Mouse (Mus musculus): Measurements from ENCODE around the gene Ifnb1. TPM values are rescaled to one million over a fixed set of nuclear protein-coding genes. Genes with fewer than 3 reads are reported as not detected.
A peak's percentile ranks its signal among the peaks of the same experiment; 100 is the strongest.
"Not testable (repeated sequence)": the region's sequence is repeated elsewhere in the genome, so short reads cannot be mapped to it uniquely, and the experiment has no call there.

Gene Ifnb1
- polyA plus RNA-seq (2014; fragmentation: Nextera tagmentation; extraction: Ambion mirVana) = not detected in 2 replicates

DNA sequence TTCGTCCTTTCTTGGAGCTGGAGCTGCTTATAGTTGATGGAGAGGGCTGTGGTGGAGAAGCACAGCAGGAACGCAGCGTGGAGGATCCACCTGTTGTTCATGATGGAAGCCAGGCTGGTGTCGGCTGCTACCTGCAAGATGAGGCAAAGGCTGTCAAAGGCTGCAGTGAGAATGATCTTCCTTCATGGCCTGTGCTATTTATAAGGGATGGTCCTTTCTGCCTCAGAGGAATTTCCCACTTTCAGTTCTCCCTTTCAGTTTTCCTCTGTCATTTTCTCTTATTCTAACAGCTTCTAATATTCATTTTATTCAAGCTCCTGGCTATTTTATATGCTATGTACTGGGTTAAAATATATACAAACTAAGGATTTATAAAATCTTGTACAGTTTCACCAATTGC is at the start of gene Ifnb1:
Gene Ifnb1 (minus strand): TSS at position 101 of the 400 bp plus-strand sequence.
- Histone ChIP-seq H3K27ac (ENCODE audit: low read length) (no peak within 1 kb of the TSS), H3K27me3 (ENCODE audit: control insufficient read depth, insufficient read depth, low read length) (no peaks in the 10 kb centered on the region), H3K4me2 (replicated peaks; ENCODE audit: low read depth, low read length) (no peak within 1 kb of the TSS), H3K4me1 (ENCODE audit: control insufficient read depth, insufficient read depth, low read length) (no peaks in the 10 kb centered on the region), H3K36me3 (ENCODE audit: control insufficient read depth, insufficient read depth, low read length) (no peaks in the 10 kb centered on the region), H3K9ac (replicated peaks; ENCODE audit: low read depth, low read length) (no peak within 1 kb of the TSS), H3K9me3 (ENCODE audit: control insufficient read depth, low read depth, low read length) (no peaks in the 10 kb centered on the region), H3K4me3 (ENCODE audit: low read depth, low read length) (no peak within 1 kb of the TSS)
- 82% methylated on average over 4 of the region's 4 CpGs for WGBS
- no peak for ATAC-seq (ENCODE audit: insufficient number of reproducible peaks, insufficient read depth, low FRiP score, low read depth)

DNA sequence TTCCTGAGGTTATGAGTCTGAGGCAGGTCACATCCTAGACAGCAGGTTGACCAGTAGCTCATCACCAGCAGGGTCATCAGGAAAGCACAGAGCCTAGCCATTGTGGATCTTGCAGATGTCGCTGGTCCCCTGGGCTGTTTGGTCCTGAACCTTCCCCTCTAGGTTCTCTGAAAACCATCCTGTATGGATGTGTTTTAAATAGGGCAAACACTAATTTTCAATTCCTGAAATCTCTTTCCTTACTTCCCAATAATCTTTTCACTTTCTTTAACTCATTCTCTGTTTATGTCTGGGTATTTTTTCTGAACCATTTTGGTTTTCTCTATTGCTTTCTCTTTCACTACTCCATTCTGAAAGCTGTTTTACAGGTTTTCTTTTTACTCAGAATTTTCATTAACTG is 49.1 kb upstream of the Ifnb1 start, which contains the start of gene Ifna14:
Gene Ifna14 (minus strand): TSS at position 101 of the 400 bp plus-strand sequence.
- Histone ChIP-seq H3K4me3 (ENCODE audit: low read depth, low read length) (no peak within 1 kb of the TSS), H3K4me1 (ENCODE audit: control insufficient read depth, insufficient read depth, low read length) (no peaks in the 10 kb centered on the region), H3K36me3 (ENCODE audit: control insufficient read depth, insufficient read depth, low read length) (no peaks in the 10 kb centered on the region), H3K4me2 (replicated peaks; ENCODE audit: low read depth, low read length) (no peak within 1 kb of the TSS), H3K27ac (ENCODE audit: low read length) (no peak within 1 kb of the TSS), H3K9me3 (ENCODE audit: control insufficient read depth, low read depth, low read length) (no peaks in the 10 kb centered on the region), H3K9ac (replicated peaks; ENCODE audit: low read depth, low read length) (no peak within 1 kb of the TSS), H3K27me3 (ENCODE audit: control insufficient read depth, insufficient read depth, low read length) (no peaks in the 10 kb centered on the region)
- 63% methylated on average over 1 of the region's 1 CpGs for WGBS
- no peak for ATAC-seq (ENCODE audit: insufficient number of reproducible peaks, insufficient read depth, low FRiP score, low read depth)

DNA sequence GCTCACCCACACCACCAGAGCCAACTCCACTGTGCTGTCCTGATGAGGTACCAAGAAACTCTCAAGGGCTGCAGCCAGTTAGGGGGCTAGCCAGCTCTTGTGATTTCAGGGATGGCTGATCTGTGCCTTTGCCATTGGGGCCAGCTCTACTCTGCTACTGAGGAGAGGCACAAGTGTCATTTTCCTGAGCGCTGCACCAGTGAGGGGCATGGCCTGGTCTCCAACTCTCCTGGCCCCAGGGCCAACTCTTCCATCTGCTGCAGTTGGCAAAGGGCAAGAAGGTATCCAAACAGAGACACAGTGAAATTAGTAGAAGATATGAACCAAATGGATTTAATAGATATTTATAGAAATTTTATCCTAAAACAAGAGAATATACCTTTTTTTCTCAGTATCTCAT is 39.2 kb upstream of the Ifnb1 start:
- 96% methylated on average over 1 of the region's 1 CpGs for WGBS
- Histone ChIP-seq H3K27ac (ENCODE audit: low read length) (no peak overlapping the region), H3K4me2 (replicated peaks; ENCODE audit: low read depth, low read length) (no peak overlapping the region), H3K36me3 (ENCODE audit: control insufficient read depth, insufficient read depth, low read length) (no peaks in the 10 kb centered on the region), H3K9ac (replicated peaks; ENCODE audit: low read depth, low read length) (no peak overlapping the region), H3K27me3 (ENCODE audit: control insufficient read depth, insufficient read depth, low read length) (no peaks in the 10 kb centered on the region), H3K4me3 (ENCODE audit: low read depth, low read length) (no peak overlapping the region), H3K9me3 (ENCODE audit: control insufficient read depth, low read depth, low read length) (no peaks in the 10 kb centered on the region), H3K4me1 (ENCODE audit: control insufficient read depth, insufficient read depth, low read length) (no peaks in the 10 kb centered on the region)
- ATAC-seq (ENCODE audit: insufficient number of reproducible peaks, insufficient read depth, low FRiP score, low read depth) = no peak

- not testable (repeated sequence) for ATAC-seq (ENCODE audit: insufficient number of reproducible peaks, insufficient read depth, low FRiP score, low read depth); H3K27me3 ChIP-seq (ENCODE audit: control insufficient read depth, insufficient read depth, low read length); H3K9me3 ChIP-seq (ENCODE audit: control insufficient read depth, low read depth, low read length); H3K27ac ChIP-seq (ENCODE audit: low read length); H3K4me1 ChIP-seq (ENCODE audit: control insufficient read depth, insufficient read depth, low read length); H3K36me3 ChIP-seq (ENCODE audit: control insufficient read depth, insufficient read depth, low read length); H3K9ac ChIP-seq (replicated peaks; ENCODE audit: low read depth, low read length); H3K4me3 ChIP-seq (ENCODE audit: low read depth, low read length); H3K4me2 ChIP-seq (replicated peaks; ENCODE audit: low read depth, low read length)
Measured at GRCm38 (mm10) chr4:88558145-88558544, 35.6 kb upstream of the Ifnb1 start, which contains the start of gene Ifna15. Gene Ifna15 (minus strand): TSS chr4:88558245.

DNA sequence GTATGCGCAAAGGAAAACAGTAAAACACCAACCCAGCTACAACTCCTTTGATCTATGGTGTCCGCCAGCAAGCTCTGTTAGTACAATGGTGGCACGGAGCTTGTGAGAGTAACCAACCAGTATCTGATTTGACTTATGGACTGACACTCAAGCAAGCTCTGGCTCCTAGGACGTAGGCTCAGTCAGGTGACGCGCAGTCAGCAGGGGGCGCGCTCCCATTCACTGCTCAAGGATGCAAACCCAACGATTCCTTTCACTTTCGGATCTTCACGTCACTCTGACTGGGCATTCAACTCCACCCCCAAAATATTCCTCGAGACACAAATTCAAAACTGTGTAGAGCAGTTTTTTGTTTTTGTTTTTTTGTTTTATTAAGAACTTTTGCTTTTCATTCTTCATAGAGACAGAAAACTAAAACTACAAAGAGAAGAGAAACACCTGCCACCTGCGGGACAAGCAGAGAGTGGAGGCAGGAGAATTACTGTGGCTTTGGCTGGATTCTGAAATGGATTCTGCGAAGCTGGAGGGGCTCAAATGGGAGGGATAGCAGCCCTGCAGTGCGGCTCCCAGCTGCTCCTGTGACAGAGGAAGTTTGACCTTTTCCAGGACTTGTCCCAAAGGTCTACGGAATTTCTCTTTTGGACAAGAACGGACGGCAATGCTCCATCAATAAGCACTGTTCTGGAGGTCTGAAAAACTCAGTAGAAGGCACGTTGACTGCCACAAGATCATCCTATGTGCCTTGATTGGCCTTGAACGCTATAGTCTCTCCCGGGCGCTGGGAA is 27.8 kb upstream of the Ifnb1 start:
- Histone ChIP-seq H3K27ac (ENCODE audit: low read length) (no peak overlapping the region), H3K9me3 (ENCODE audit: control insufficient read depth, low read depth, low read length) (no peaks in the 10 kb centered on the region), H3K9ac (replicated peaks; ENCODE audit: low read depth, low read length) (no peak overlapping the region), H3K27me3 (ENCODE audit: control insufficient read depth, insufficient read depth, low read length) (no peaks in the 10 kb centered on the region), H3K4me2 (replicated peaks; ENCODE audit: low read depth, low read length) (peak overlapping the region; percentile 32), H3K4me3 (ENCODE audit: low read depth, low read length) (peak overlapping the region; percentile 15; the same call in 1 of the 2 replicates), H3K4me1 (ENCODE audit: control insufficient read depth, insufficient read depth, low read length) (no peaks in the 10 kb centered on the region), H3K36me3 (ENCODE audit: control insufficient read depth, insufficient read depth, low read length) (no peaks in the 10 kb centered on the region)
- 29% methylated on average over 22 of the region's 22 CpGs for WGBS
- ATAC-seq (ENCODE audit: insufficient number of reproducible peaks, insufficient read depth, low FRiP score, low read depth) = peak; percentile 76

DNA sequence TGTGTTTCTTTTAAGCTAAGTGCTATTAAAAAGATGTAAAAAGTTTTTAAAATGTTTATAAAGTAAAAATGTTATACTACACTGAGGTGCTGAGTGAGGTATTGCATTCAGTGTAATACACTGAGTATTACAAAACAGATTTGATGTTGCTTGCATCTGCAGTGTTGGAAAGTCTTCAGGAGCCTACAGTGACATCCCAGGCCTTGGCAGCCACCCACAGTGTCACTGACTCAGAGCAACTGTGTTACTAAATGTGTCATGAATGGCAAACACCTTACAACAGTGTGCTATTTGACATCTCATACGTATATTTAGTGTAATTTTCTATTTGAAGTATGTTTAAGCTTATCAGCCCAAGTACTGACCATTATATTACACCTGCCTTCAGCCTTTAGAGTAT is 25.4 kb upstream of the Ifnb1 start:
- no peak for ATAC-seq (ENCODE audit: insufficient number of reproducible peaks, insufficient read depth, low FRiP score, low read depth)
- Histone ChIP-seq H3K27ac (ENCODE audit: low read length) (no peak overlapping the region), H3K9me3 (ENCODE audit: control insufficient read depth, low read depth, low read length) (no peaks in the 10 kb centered on the region), H3K4me3 (ENCODE audit: low read depth, low read length) (no peak overlapping the region), H3K9ac (replicated peaks; ENCODE audit: low read depth, low read length) (no peak overlapping the region), H3K36me3 (ENCODE audit: control insufficient read depth, insufficient read depth, low read length) (no peaks in the 10 kb centered on the region), H3K4me1 (ENCODE audit: control insufficient read depth, insufficient read depth, low read length) (no peaks in the 10 kb centered on the region), H3K27me3 (ENCODE audit: control insufficient read depth, insufficient read depth, low read length) (no peaks in the 10 kb centered on the region), H3K4me2 (replicated peaks; ENCODE audit: low read depth, low read length) (no peak overlapping the region)
- 78% methylated on average over 1 of the region's 1 CpGs for WGBS

DNA sequence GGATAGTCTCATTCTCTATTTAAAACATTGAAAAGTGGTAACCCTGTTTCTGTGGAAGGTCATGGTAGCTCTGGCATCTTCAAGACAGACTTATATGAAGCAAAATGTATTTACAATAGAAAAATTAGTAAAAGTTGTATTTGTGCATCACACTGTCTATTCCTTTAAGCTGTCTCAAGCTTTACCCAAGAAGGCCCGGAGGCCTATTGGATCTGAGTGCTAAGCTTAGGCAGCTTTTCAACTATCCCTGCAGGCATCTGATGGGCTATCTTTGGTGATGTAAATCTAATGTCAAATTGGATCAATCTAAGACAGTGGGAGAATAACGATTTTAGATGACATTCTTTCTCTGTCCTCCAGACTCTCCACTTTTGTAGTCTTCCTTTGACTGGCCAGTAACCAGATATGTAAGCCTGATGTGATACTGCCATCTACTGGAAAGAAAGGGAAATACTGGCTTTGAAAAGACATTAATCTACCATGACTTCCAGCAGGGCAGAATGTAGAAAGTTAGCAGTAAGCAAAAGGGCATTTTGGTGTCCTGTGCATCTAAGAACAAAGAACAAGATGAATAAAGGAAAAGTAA is 21.2 kb upstream of the Ifnb1 start:
- no peak overlapping the region for H3K4me2 ChIP-seq (replicated peaks; ENCODE audit: low read depth, low read length)
- no peaks in the 10 kb centered on the region for H3K4me1 ChIP-seq (ENCODE audit: control insufficient read depth, insufficient read depth, low read length)
- 47% methylated on average over 2 of the region's 2 CpGs for WGBS
- H3K9ac ChIP-seq (replicated peaks; ENCODE audit: low read depth, low read length) = no peak overlapping the region
- no peaks in the 10 kb centered on the region for H3K36me3 ChIP-seq (ENCODE audit: control insufficient read depth, insufficient read depth, low read length)
- H3K27ac ChIP-seq (ENCODE audit: low read length) = no peak overlapping the region
- no peak for ATAC-seq (ENCODE audit: insufficient number of reproducible peaks, insufficient read depth, low FRiP score, low read depth)
- no peak overlapping the region for H3K4me3 ChIP-seq (ENCODE audit: low read depth, low read length)
- no peaks in the 10 kb centered on the region for H3K9me3 ChIP-seq (ENCODE audit: control insufficient read depth, low read depth, low read length)
- H3K27me3 ChIP-seq (ENCODE audit: control insufficient read depth, insufficient read depth, low read length) = no peaks in the 10 kb centered on the region

DNA sequence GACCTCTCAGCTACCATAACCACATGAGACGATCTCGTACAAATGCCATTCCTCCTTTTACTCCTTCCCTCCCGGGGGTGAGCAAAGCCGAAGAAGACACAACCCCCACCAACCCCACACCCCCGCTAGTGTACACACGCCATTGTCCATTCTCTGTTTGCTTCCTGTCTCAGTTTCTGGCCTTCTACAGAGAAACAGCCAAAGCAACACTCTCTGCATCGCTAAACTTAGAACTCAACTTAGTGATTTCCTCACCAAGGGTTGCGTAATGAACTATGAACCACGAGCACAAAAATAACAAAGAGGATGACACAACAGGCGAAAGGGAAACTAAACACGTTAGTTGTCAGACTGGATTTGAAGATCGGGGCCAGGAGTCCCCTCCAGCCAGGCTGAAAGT is 14.8 kb upstream of the Ifnb1 start:
- Histone ChIP-seq H3K9ac (replicated peaks; ENCODE audit: low read depth, low read length) (no peak overlapping the region), H3K4me3 (ENCODE audit: low read depth, low read length) (no peak overlapping the region), H3K36me3 (ENCODE audit: control insufficient read depth, insufficient read depth, low read length) (no peaks in the 10 kb centered on the region), H3K4me2 (replicated peaks; ENCODE audit: low read depth, low read length) (no peak overlapping the region), H3K9me3 (ENCODE audit: control insufficient read depth, low read depth, low read length) (no peaks in the 10 kb centered on the region), H3K4me1 (ENCODE audit: control insufficient read depth, insufficient read depth, low read length) (0 out of 2 replicates have a peak, but pooled peaks cover 2% of the 10 kb centered on the region), H3K27ac (ENCODE audit: low read length) (no peak overlapping the region; the same call in 1 of the 2 replicates), H3K27me3 (ENCODE audit: control insufficient read depth, insufficient read depth, low read length) (no peaks in the 10 kb centered on the region)
- no peak for ATAC-seq (ENCODE audit: insufficient number of reproducible peaks, insufficient read depth, low FRiP score, low read depth)
- 63% methylated on average over 12 of the region's 12 CpGs for WGBS

All from stomach, embryonic 14.5 days (tissue).